Mouse (Mus musculus): ENCODE measurements around the gene Astl. TPM values are rescaled to one million over a fixed set of nuclear protein-coding genes. Genes with fewer than 3 reads are reported as not detected.

Gene Astl
- total and polyA plus RNA-seq, 3 experiments: not detected

DNA sequence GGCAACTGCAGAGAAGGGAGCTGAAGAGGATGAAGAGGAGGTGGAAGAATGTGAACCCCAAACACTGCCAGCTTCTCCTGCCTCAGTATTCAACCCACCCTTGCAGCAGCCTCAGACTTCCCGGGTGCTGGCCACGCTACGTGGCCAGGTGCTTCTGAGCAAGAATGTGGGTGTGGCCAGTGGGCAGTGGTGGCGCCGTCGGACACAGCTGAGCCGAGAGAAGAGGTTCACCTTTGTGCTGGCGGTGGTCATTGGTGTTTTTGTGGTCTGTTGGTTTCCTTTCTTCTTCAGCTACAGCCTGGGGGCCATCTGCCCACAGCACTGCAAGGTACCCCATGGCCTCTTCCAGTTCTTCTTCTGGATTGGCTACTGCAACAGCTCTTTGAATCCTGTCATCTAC lies 26.0 kb downstream of the Astl start:
- Histone ChIP-seq H3K27me3 (ENCODE audit: control insufficient read depth in 1 of 2, insufficient read depth in 2 of 2, low read length in 2 of 2) (peaks cover 2 to 10% of the 10 kb centered on the region in 2 experiments), H3K79me2 (ENCODE audit: control insufficient read depth, insufficient read depth, low read length, poor library complexity) (no peaks in the 10 kb centered on the region), H3K9ac (ENCODE audit: control insufficient read depth, low read depth, low read length, poor library complexity, severe bottlenecking) (no peak overlapping the region), H3K36me3 (ENCODE audit: control insufficient read depth in 1 of 2, insufficient read depth in 2 of 2, low read length in 2 of 2) (no peaks in the 10 kb centered on the region), H3K4me3 (ENCODE audit: control insufficient read depth in 1 of 2, insufficient read depth in 1 of 2, low read depth in 2 of 2, low read length in 2 of 2) (no peak overlapping the region), H3K4me1 (ENCODE audit: control insufficient read depth in 1 of 2, insufficient read depth in 2 of 2, low read length in 2 of 2) (no peaks in the 10 kb centered on the region), H3K9me3 (replicated peaks; ENCODE audit: insufficient read depth, low read length) (no peaks in the 10 kb centered on the region), H3K27ac (ENCODE audit: control insufficient read depth, low read depth, low read length) (no peak overlapping the region)
- TF ChIP-seq E2F4 (IDR thresholded peaks at IDR 0.05; ENCODE audit: borderline replicate concordance, low read depth, low read length) (no peak), HCFC1 (IDR thresholded peaks at IDR 0.05; ENCODE audit: low read depth, low read length) (no peak), ZMIZ1 (IDR thresholded peaks at IDR 0.05; ENCODE audit: low read depth, low read length) (no peak), NRF1 (IDR thresholded peaks at IDR 0.05; ENCODE audit: insufficient read depth, low read depth, low read length, poor library complexity, severe bottlenecking) (no peak), MAFK (IDR thresholded peaks at IDR 0.05; ENCODE audit: borderline replicate concordance, low read depth, low read length) (no peak), TBP (IDR thresholded peaks at IDR 0.05; ENCODE audit: low read depth, low read length) (no peak), ZC3H11A (IDR thresholded peaks at IDR 0.05; ENCODE audit: low read depth, low read length) (no peak), MAX (IDR thresholded peaks at IDR 0.05; ENCODE audit: low read length) (no peak), ELF1 (IDR thresholded peaks at IDR 0.05; ENCODE audit: low read depth, low read length) (no peak), USF1 (IDR thresholded peaks at IDR 0.05; ENCODE audit: low read depth, low read length) (no peak), CHD1 (IDR thresholded peaks at IDR 0.05; ENCODE audit: low read depth, low read length) (no peak), EP300 (IDR thresholded peaks at IDR 0.05; ENCODE audit: low read depth in 1 of 2, low read length in 2 of 2) (no peak)
- no peak for DNase-seq (ENCODE audit: low read depth, low spot score)

DNA sequence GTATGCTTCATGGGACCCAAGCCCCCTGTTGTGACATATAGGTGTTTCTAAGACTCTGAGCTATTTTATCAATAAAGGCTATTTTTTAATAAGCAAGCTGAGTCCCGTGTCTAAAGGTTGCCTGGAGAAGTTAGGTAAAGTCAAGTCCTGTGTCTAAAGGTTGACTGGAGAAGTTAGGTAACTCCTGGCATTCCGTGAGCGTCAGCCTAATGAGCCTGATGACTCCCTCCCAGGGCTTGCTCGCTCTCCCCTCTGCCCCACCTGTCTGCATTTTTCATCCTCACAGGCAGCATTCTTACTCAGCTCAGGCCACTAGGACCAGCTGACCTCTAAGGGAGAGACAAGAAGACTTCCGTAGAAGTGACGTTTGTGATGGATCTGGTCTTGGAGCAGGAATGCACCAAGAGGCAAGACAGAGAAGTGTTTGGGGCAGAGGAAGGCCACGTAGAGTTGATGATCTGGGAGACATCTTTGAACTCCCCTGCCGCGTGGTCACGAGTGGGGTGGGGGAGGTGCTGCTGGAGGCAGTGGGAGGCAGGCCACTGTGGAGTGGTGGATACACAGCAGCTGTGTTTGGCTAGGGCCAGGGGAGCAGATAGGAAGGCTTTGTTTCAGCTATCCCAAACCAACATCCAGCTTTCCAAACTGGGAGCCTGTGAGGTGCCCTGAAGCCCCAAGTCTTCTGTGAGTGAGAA lies 28.8 kb downstream of the Astl start:
- Histone ChIP-seq H3K9ac (ENCODE audit: control insufficient read depth, low read depth, low read length, poor library complexity, severe bottlenecking) (no peak overlapping the region), H3K27me3 (ENCODE audit: control insufficient read depth in 1 of 2, insufficient read depth in 2 of 2, low read length in 2 of 2) (peaks cover 2 to 10% of the 10 kb centered on the region in 2 experiments), H3K4me1 (ENCODE audit: control insufficient read depth in 1 of 2, insufficient read depth in 2 of 2, low read length in 2 of 2) (no peaks in the 10 kb centered on the region), H3K4me3 (ENCODE audit: control insufficient read depth in 1 of 2, insufficient read depth in 1 of 2, low read depth in 2 of 2, low read length in 2 of 2) (no peak overlapping the region), H3K27ac (ENCODE audit: control insufficient read depth, low read depth, low read length) (no peak overlapping the region), H3K36me3 (ENCODE audit: control insufficient read depth in 1 of 2, insufficient read depth in 2 of 2, low read length in 2 of 2) (no peaks in the 10 kb centered on the region), H3K79me2 (ENCODE audit: control insufficient read depth, insufficient read depth, low read length, poor library complexity) (no peaks in the 10 kb centered on the region), H3K9me3 (replicated peaks; ENCODE audit: insufficient read depth, low read length) (no peaks in the 10 kb centered on the region)
- DNase-seq (ENCODE audit: low read depth, low spot score): no peak
- TF ChIP-seq MYC (IDR thresholded peaks at IDR 0.05; ENCODE audit: low read depth, low read length) (no peak), GATA1 (IDR thresholded peaks at IDR 0.05; ENCODE audit: low read depth, low read length) (no peak), POLR2AphosphoS5 (IDR thresholded peaks at IDR 0.05; ENCODE audit: borderline replicate concordance, low read depth, low read length) (no peak)
